Mouse (Mus musculus): ENCODE data around the gene Adgrl4. TPM values are rescaled to one million over a fixed set of nuclear protein-coding genes. Genes with fewer than 3 reads are reported as not detected.

The Adgrl4 gene
- polyA plus RNA-seq, 1 experiment from 2014 or later, result 7.6 TPM

GRCm38 (mm10) chr3:151547182-151547581, 109.5 kb downstream of the Adgrl4 start:
- H3K4me2 ChIP-seq, result no peak overlapping the region
- H3K9me3 ChIP-seq, result no peaks in the 10 kb centered on the region
- ATAC-seq (ENCODE audit: insufficient read depth, low FRiP score, low read depth), result no peak
- no peak overlapping the region for H3K4me3 ChIP-seq (replicated peaks)
- H3K9ac ChIP-seq, result no peak overlapping the region
- 84% methylated on average over 3 of the region's 3 CpGs for WGBS
- H3K36me3 ChIP-seq, result no peaks in the 10 kb centered on the region
- H3K27me3 ChIP-seq (replicated peaks), result no peaks in the 10 kb centered on the region
- no peak overlapping the region for H3K27ac ChIP-seq
- no peaks in the 10 kb centered on the region for H3K4me1 ChIP-seq

DNA sequence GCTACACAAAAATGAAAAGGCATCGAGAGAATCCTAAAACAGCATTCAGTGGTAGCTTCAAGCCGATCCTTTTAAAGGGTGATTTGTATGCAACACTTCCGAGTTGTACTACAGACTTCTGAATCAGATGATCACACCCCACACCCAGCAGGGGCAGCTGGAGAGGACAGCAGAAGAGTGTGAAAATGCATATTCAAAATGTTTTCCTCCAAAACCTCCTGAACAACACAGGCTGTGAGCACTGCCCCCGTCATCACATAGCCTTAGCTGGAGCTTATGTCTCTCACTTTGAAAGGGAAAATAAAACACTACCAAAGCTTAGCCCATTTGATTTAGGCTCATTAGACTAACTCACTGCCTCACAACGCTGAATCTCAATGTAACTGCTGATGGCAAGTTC, 113.3 kb downstream of the Adgrl4 start:
- Histone ChIP-seq H3K4me1 (no peaks in the 10 kb centered on the region), H3K27me3 (replicated peaks) (no peaks in the 10 kb centered on the region), H3K4me3 (replicated peaks) (no peak overlapping the region), H3K9me3 (no peaks in the 10 kb centered on the region), H3K27ac (no peak overlapping the region), H3K9ac (no peak overlapping the region), H3K4me2 (no peak overlapping the region), H3K36me3 (no peaks in the 10 kb centered on the region)
- ATAC-seq (ENCODE audit: insufficient read depth, low FRiP score, low read depth), result no peak
- WGBS, result 37% methylated on average over 5 of the region's 5 CpGs

DNA sequence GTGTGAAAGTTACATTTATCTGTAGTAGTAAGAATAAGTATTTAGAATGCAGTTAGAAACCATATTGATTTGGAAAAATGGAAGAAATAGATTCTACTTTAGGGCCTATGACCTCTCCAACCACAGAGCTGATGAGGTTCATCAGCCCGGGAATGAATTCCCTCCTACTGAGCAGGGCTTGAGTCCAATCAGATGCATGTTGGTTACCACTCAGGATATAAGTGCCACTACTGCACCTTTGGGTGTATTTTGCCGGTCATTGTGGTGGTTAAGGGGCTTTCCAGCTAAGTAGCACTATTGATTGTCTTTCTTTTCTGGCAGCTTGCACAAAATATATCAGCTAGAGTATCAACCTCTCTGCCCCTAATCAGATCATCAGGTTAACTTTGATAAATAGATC, 118.9 kb downstream of the Adgrl4 start:
- no peaks in the 10 kb centered on the region for H3K4me1 ChIP-seq
- H3K36me3 ChIP-seq, result no peaks in the 10 kb centered on the region
- H3K9ac ChIP-seq, result no peak overlapping the region
- H3K4me2 ChIP-seq, result no peak overlapping the region
- no peak overlapping the region for H3K4me3 ChIP-seq (replicated peaks)
- no peaks in the 10 kb centered on the region for H3K27me3 ChIP-seq (replicated peaks)
- H3K27ac ChIP-seq, result no peak overlapping the region
- ATAC-seq (ENCODE audit: insufficient read depth, low FRiP score, low read depth), result no peak
- no peaks in the 10 kb centered on the region for H3K9me3 ChIP-seq
- 86% methylated on average over 2 of the region's 2 CpGs for WGBS

GRCm38 (mm10) chr3:151557125-151557524, 119.4 kb downstream of the Adgrl4 start:
- H3K27ac ChIP-seq, result no peak overlapping the region
- 60% methylated on average over 2 of the region's 2 CpGs for WGBS
- no peak for ATAC-seq (ENCODE audit: insufficient read depth, low FRiP score, low read depth)
- no peaks in the 10 kb centered on the region for H3K27me3 ChIP-seq (replicated peaks)
- no peak overlapping the region for H3K9ac ChIP-seq
- no peaks in the 10 kb centered on the region for H3K36me3 ChIP-seq
- H3K4me3 ChIP-seq (replicated peaks), result no peak overlapping the region
- H3K4me1 ChIP-seq, result no peaks in the 10 kb centered on the region
- no peaks in the 10 kb centered on the region for H3K9me3 ChIP-seq
- no peak overlapping the region for H3K4me2 ChIP-seq

DNA sequence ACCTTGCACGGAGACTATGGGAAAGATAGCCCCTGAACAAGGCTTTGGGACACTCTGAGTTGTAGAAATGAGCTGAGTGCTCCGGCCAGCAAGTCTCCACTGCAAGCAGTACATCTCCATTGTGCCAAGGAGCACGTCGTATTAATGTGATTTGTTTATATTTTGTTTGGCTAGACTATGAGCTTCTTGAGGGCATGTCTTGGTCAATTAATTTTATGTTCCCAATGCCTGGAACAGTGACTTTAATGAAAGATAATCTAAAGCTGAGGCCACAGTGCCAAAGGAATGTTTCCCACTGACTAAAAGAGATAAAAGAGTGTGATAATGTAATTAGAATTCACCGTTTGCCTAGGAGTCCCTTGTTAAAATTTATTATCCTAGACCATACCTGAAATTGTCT, 119.9 kb downstream of the Adgrl4 start:
- H3K4me3 ChIP-seq (replicated peaks), result no peak overlapping the region
- H3K9ac ChIP-seq, result no peak overlapping the region
- ATAC-seq (ENCODE audit: insufficient read depth, low FRiP score, low read depth), result no peak
- no peaks in the 10 kb centered on the region for H3K4me1 ChIP-seq
- H3K27ac ChIP-seq, result no peak overlapping the region
- H3K36me3 ChIP-seq, result no peaks in the 10 kb centered on the region
- WGBS, result 61% methylated on average over 5 of the region's 5 CpGs
- no peak overlapping the region for H3K4me2 ChIP-seq
- no peaks in the 10 kb centered on the region for H3K9me3 ChIP-seq
- H3K27me3 ChIP-seq (replicated peaks), result no peaks in the 10 kb centered on the region

GRCm38 (mm10) chr3:151558374-151558773, 120.7 kb downstream of the Adgrl4 start:
- Histone ChIP-seq H3K36me3 (no peaks in the 10 kb centered on the region), H3K4me3 (replicated peaks) (no peak overlapping the region), H3K4me2 (no peak overlapping the region), H3K27me3 (replicated peaks) (no peaks in the 10 kb centered on the region), H3K9ac (no peak overlapping the region), H3K4me1 (no peaks in the 10 kb centered on the region), H3K27ac (no peak overlapping the region), H3K9me3 (no peaks in the 10 kb centered on the region)
- 64% methylated on average over 4 of the region's 4 CpGs for WGBS
- ATAC-seq (ENCODE audit: insufficient read depth, low FRiP score, low read depth), result no peak

GRCm38 (mm10) chr3:151565664-151566621, 128.3 kb downstream of the Adgrl4 start:
- H3K4me3 ChIP-seq (replicated peaks), result no peak overlapping the region
- H3K9me3 ChIP-seq, result no peaks in the 10 kb centered on the region
- 48% methylated on average over 16 of the region's 16 CpGs for WGBS
- no peaks in the 10 kb centered on the region for H3K36me3 ChIP-seq
- no peak overlapping the region for H3K9ac ChIP-seq
- no peaks in the 10 kb centered on the region for H3K27me3 ChIP-seq (replicated peaks)
- H3K4me1 ChIP-seq, result no peaks in the 10 kb centered on the region
- no peak overlapping the region for H3K27ac ChIP-seq
- no peak overlapping the region for H3K4me2 ChIP-seq
- no peak for ATAC-seq (ENCODE audit: insufficient read depth, low FRiP score, low read depth)

DNA sequence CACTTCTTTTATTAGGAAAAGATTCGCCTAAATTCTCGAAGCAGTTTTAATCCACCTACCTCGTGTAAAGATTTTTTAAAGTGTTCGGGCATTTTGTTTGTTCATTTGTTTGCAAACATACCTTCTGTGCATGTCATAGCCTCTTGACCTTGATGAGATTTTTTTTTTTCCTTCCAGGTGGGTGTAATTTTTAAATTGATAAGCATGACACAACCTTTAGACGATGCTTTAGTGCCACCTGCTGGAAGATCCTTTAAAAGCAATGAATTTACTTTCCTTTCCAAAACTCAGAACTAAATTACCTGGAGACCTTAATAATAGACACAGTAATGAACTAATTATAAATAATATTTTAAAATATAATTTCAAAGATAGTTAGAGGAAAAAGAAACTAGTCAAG, 128.9 kb downstream of the Adgrl4 start:
- no peak overlapping the region for H3K27ac ChIP-seq
- no peak overlapping the region for H3K4me2 ChIP-seq
- no peaks in the 10 kb centered on the region for H3K27me3 ChIP-seq (replicated peaks)
- no peaks in the 10 kb centered on the region for H3K36me3 ChIP-seq
- no peaks in the 10 kb centered on the region for H3K9me3 ChIP-seq
- no peak for ATAC-seq (ENCODE audit: insufficient read depth, low FRiP score, low read depth)
- no peak overlapping the region for H3K9ac ChIP-seq
- H3K4me1 ChIP-seq, result no peaks in the 10 kb centered on the region
- 47% methylated on average over 5 of the region's 5 CpGs for WGBS
- H3K4me3 ChIP-seq (replicated peaks), result no peak overlapping the region

- no peaks in the 10 kb centered on the region for H3K36me3 ChIP-seq
- H3K9me3 ChIP-seq, result no peaks in the 10 kb centered on the region
- WGBS, result 37% methylated on average over 3 of the region's 3 CpGs
- ATAC-seq (ENCODE audit: insufficient read depth, low FRiP score, low read depth), result no peak
- no peak overlapping the region for H3K4me3 ChIP-seq (replicated peaks)
- no peak overlapping the region for H3K4me2 ChIP-seq
- H3K4me1 ChIP-seq, result no peaks in the 10 kb centered on the region
- H3K27ac ChIP-seq, result no peak overlapping the region
- H3K27me3 ChIP-seq (replicated peaks), result no peaks in the 10 kb centered on the region
- H3K9ac ChIP-seq, result no peak overlapping the region
Measured at GRCm38 (mm10) chr3:151567541-151567940, 129.9 kb downstream of the Adgrl4 start.

DNA sequence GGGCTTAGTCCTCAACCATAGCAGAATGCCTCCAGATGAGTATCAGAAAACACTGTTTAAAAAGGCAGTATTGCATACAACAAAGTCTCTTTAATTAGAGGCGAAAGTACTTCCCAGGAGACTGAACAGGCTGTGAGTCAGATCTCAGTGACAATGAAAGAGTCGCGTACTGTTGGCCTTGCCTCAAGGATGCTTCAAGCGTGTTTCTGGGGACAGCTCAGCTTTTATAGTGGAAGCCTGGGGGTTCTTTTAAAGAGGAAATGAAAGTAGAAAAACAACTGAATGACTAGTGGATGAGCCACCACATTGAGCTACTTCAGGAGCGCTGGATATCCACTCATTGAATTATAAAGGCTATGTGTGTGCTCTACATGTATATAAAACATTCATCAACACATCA, 134.4 kb downstream of the Adgrl4 start:
- H3K27me3 ChIP-seq (replicated peaks), result no peaks in the 10 kb centered on the region
- no peak overlapping the region for H3K27ac ChIP-seq
- H3K4me1 ChIP-seq, result no peaks in the 10 kb centered on the region
- 88% methylated on average over 5 of the region's 5 CpGs for WGBS
- H3K36me3 ChIP-seq, result no peaks in the 10 kb centered on the region
- no peak overlapping the region for H3K4me2 ChIP-seq
- ATAC-seq (ENCODE audit: insufficient read depth, low FRiP score, low read depth), result no peak
- H3K9me3 ChIP-seq, result no peaks in the 10 kb centered on the region
- no peak overlapping the region for H3K4me3 ChIP-seq (replicated peaks)
- H3K9ac ChIP-seq, result no peak overlapping the region

DNA sequence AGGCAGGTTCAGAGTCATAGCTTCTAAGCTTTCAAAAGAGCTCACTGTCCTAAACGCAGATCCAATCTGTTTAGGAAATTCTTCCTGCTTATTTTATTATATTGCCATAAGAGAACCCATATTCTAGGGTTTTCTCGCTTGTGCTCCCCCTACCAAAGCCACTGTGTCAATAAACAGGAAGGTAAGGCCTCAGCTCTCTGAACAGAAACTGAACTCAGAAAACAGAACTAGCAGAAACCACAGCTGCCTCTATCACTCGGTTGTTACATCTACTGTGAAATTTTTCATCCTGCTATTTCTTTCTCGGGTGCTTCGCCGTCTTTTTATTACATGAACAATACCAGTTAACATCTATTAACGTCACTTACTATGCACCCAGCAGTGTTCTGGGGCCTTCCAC, 137.6 kb downstream of the Adgrl4 start:
- no peak for ATAC-seq (ENCODE audit: insufficient read depth, low FRiP score, low read depth)
- H3K4me2 ChIP-seq, result no peak overlapping the region
- no peak overlapping the region for H3K27ac ChIP-seq
- H3K9ac ChIP-seq, result no peak overlapping the region
- H3K27me3 ChIP-seq (replicated peaks), result no peaks in the 10 kb centered on the region
- H3K4me1 ChIP-seq, result no peaks in the 10 kb centered on the region
- no peaks in the 10 kb centered on the region for H3K36me3 ChIP-seq
- H3K9me3 ChIP-seq, result no peaks in the 10 kb centered on the region
- H3K4me3 ChIP-seq (replicated peaks), result no peak overlapping the region
- WGBS, result 78% methylated on average over 7 of the region's 7 CpGs

GRCm38 (mm10) chr3:151576155-151576554, 138.5 kb downstream of the Adgrl4 start:
- no peaks in the 10 kb centered on the region for H3K9me3 ChIP-seq
- no peak overlapping the region for H3K27ac ChIP-seq
- no peak overlapping the region for H3K4me3 ChIP-seq (replicated peaks)
- H3K4me1 ChIP-seq, result no peaks in the 10 kb centered on the region
- H3K36me3 ChIP-seq, result no peaks in the 10 kb centered on the region
- H3K27me3 ChIP-seq (replicated peaks), result no peaks in the 10 kb centered on the region
- no peak overlapping the region for H3K9ac ChIP-seq
- no peak for ATAC-seq (ENCODE audit: insufficient read depth, low FRiP score, low read depth)
- WGBS, result 86% methylated on average over 3 of the region's 3 CpGs
- H3K4me2 ChIP-seq, result no peak overlapping the region

- no peak for ATAC-seq (ENCODE audit: insufficient read depth, low FRiP score, low read depth)
Measured at GRCm38 (mm10) chr3:151591904-151592303, 154.2 kb downstream of the Adgrl4 start.

More at GRCm38 (mm10) chr3:151591904-151592303, 154.2 kb downstream of the Adgrl4 start:
- Histone ChIP-seq H3K36me3 (no peaks in the 10 kb centered on the region), H3K9me3 (no peaks in the 10 kb centered on the region), H3K4me1 (no peaks in the 10 kb centered on the region), H3K27me3 (replicated peaks) (no peaks in the 10 kb centered on the region), H3K27ac (no peak overlapping the region), H3K9ac (no peak overlapping the region), H3K4me3 (replicated peaks) (no peak overlapping the region), H3K4me2 (no peak overlapping the region)
